Mouse (Mus musculus) heart, adult 8-10 months (tissue): ENCODE measurements at regions not wholly inside any gene's neighbourhood (a gene's known extent, or its start where the extent isn't known, plus 50 kb on each side); places are given as distances from the start of the nearest gene placed in this dataset.
"Not testable (repeated sequence)": the region's sequence is repeated elsewhere in the genome, so short reads cannot be mapped to it uniquely, and the experiment has no call there.

Experiments used
- DNase-seq: peaks from one replicate; pipeline ENCODE4 v3.0.0; 2022; ENCODE audit warnings: low spot score

GRCm38 (mm10) chr14:73453164-73453563, 56.7 kb upstream of the Med4 start:
- DNase-seq: no peak

- DNase-seq: no peak
These were observed 57.3 kb upstream of the Med4 start for GRCm38 (mm10) chr14:73452321-73453082.

GRCm38 (mm10) chr14:73451291-73452045, 58.4 kb upstream of the Med4 start:
- no peak for DNase-seq

GRCm38 (mm10) chr14:73449901-73450495, 59.8 kb upstream of the Med4 start:
- no peak for DNase-seq

GRCm38 (mm10) chr14:73449111-73449510, 60.7 kb upstream of the Med4 start:
- no peak for DNase-seq

- DNase-seq: no peak
These were observed 60.6 kb upstream of the Itm2b start for GRCm38 (mm10) chr14:73445508-73446256.

GRCm38 (mm10) chr14:73444733-73445132, 59.6 kb upstream of the Itm2b start:
- no peak for DNase-seq

- peak; percentile 48 for DNase-seq
These were observed 57.0 kb upstream of the Itm2b start for GRCm38 (mm10) chr14:73441951-73442716.

- not testable (repeated sequence) for DNase-seq
These were observed 56.3 kb upstream of the Itm2b start for GRCm38 (mm10) chr14:73441206-73441950.

- DNase-seq: no peak
These were observed 54.8 kb upstream of the Itm2b start for GRCm38 (mm10) chr14:73439802-73440309.

- DNase-seq: no peak
These were observed 50.8 kb upstream of the Itm2b start for GRCm38 (mm10) chr14:73435839-73436238.
